Mouse (Mus musculus): ENCODE data around the gene Arhgap17.

DNA sequence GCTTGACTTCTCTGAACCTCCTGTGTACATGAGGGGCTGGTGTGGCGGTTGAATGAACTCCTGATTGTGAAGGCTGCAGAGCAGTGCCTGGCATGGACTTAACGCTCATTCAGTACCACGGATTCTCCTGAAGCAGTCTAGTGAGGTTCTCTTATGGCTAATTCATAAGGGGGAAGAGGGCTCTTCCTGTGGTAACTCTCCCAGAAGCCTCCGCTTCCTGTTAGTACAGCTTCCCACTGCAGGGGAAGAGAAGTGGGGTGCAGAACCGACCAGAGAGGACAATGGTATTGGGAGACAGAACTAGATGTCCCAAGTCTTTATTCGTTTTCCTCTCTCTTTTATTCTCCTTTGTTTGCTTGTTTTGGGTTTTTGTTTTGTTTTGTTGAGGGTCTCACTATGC is 129.7 kb downstream of the Arhgap17 start:
- no peak for TF ChIP-seq CTCF (IDR thresholded peaks at IDR 0.05; ENCODE audit: low read depth)
- TF ChIP-seq EP300 (IDR thresholded peaks at IDR 0.05; ENCODE audit: low read depth) = no peak
